Mouse (Mus musculus) Patski (cell line): Measurements from ENCODE around the gene Rnf144b. TPM values are rescaled to one million over a fixed set of nuclear protein-coding genes. Genes with fewer than 3 reads are reported as not detected.

Experiments
- ATAC-seq: fragments of 100-300 bp; one replicate; pipeline ENCODE4 v1.8.0; 2021
- CTCF ChIA-PET: fragments of 350-600 bp; sonication (Branson Sonifier 250); formaldehyde crosslinking; loops from one replicate; lab custom pipeline; 2022; ENCODE audit warnings: inconsistent platforms; lab: Charles Lee
- POLR2A ChIA-PET: fragments of 350-600 bp; sonication (Branson Sonifier 250); formaldehyde crosslinking; loops from one replicate; lab custom pipeline; 2022; ENCODE audit warnings: antibody characterized with exemption, inconsistent platforms; lab: Charles Lee
- DNase-seq: peaks from one replicate; pipeline ENCODE4 v3.0.0-alpha.2; 2011; ENCODE audit warnings: low read depth, low spot score
- H3K27me3 ChIP-seq: fragments of 371-371 bp; one replicate; pipeline ENCODE4 v1.5.1; 2021
- CTCF ChIP-seq: fragments of 100-300 bp; IDR thresholded peaks from one replicate; pipeline ENCODE4 v1.5.1; 2021
- in situ Hi-C: fragments of 300-500 bp; cut with MboI; formaldehyde crosslinking; loops from 3 replicates; pipeline ENCODE4 v1.11.1; 2018; ENCODE audit warnings: low pct_unique_long_range_greater_than_20kb, mixed read lengths
- polyA plus RNA-seq: library from polyadenylated mRNA; unstranded; gene quantifications from one replicate; pipeline ENCODE4 v1.2.3, GENCODE M21; 2021

The Rnf144b gene
- polyA plus RNA-seq, 1 experiment from 2014 or later: 4.1 TPM

- ChIA-PET CTCF (interaction anchor here (1.0 kb wide), 1 partner anchor 12 kb away, joined by 3 read pairs; no protein-coding TSS in a partner anchor), POLR2A (interaction anchor here (0.6 kb wide), 1 partner anchor 74 kb away, joined by 3 read pairs; no protein-coding TSS in a partner anchor)
- in situ Hi-C loops: no loop called here
- no peak for ATAC-seq
- H3K27me3 ChIP-seq: no peaks in the 10 kb centered on the region
- TF ChIP-seq CTCF: no peak
- no peak for DNase-seq
These were observed 109.7 kb downstream of the Rnf144b start for GRCm38 (mm10) chr13:47232163-47232562.

GRCm38 (mm10) chr13:47237376-47237775, 114.9 kb downstream of the Rnf144b start:
- ATAC-seq: no peak

DNA sequence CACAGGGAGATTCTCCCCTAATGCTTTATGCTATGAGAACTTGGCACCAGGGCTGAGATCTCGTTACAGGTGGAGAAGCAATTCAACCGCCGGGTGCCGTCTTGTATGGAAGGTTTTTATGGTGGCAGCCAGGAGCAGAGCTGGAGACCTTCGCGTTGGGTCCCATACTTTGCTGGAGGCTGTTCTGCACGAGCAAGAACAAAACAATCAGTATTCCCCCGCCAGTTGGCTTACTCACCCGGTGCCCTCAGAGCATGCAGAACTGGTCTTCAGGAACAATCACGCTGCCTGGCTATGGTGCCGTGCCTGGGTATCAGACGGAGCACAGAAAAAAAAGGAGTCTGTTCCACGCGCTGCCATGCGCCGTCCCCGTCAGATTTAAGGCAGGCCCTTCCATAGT, 115.7 kb downstream of the Rnf144b start:
- in situ Hi-C loops: no loop called here
- ATAC-seq (peak; percentile 73), DNase-seq (peak; percentile 77)
- ChIA-PET POLR2A (no interaction called here), CTCF (no interaction called here)
- H3K27me3 ChIP-seq: no peaks in the 10 kb centered on the region
- TF ChIP-seq CTCF: no peak

More at GRCm38 (mm10) chr13:47237376-47237775, 114.9 kb downstream of the Rnf144b start:
- no peak for TF ChIP-seq CTCF
- no peak for DNase-seq
- H3K27me3 ChIP-seq: no peaks in the 10 kb centered on the region
- ChIA-PET POLR2A (no interaction called here), CTCF (no interaction called here)
- in situ Hi-C loops: no loop called here

DNA sequence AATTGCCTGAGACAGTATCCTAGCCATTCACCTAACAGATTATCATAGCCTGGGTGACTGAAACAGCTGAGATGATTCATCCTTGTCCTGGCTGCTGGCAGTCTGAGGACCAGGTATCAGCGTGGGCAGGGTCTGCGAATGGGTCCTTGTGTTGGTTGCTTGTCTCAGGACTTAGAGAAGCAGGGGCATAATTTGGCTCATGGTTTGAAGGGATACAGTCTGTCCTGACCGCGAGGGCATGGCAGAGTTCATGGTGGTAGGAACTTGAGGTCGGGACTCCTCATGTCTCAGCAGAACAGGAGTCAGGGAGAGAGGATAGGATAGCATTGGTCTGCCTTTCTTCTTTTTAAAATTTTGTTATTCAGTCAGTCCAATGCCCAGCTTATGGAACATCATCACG, 121.1 kb downstream of the Rnf144b start:
- ATAC-seq: no peak
- no peak for TF ChIP-seq CTCF

GRCm38 (mm10) chr13:47244771-47245170, 122.3 kb downstream of the Rnf144b start:
- TF ChIP-seq CTCF: no peak
- ATAC-seq (no peak), DNase-seq (no peak)
- no peaks in the 10 kb centered on the region for H3K27me3 ChIP-seq
- ChIA-PET POLR2A (interaction anchor here (0.8 kb wide), 1 partner anchor 82 kb away, joined by 3 read pairs; no protein-coding TSS in a partner anchor), CTCF (no interaction called here)
- in situ Hi-C loops: no loop called here

More for the DNA sequence above, 121.1 kb downstream of the Rnf144b start:
- no peak for DNase-seq
- POLR2A ChIA-PET: interaction anchor here (0.8 kb wide), 1 partner anchor 9 kb away, joined by 3 read pairs; no protein-coding TSS in a partner anchor
- H3K27me3 ChIP-seq: no peaks in the 10 kb centered on the region
- CTCF ChIA-PET: interaction anchor here (1.2 kb wide), 1 partner anchor 20 kb away, joined by 4 read pairs; no protein-coding TSS in a partner anchor
- in situ Hi-C loops: no loop called here

- ChIA-PET CTCF (no interaction called here), POLR2A (no interaction called here)
- no peak for TF ChIP-seq CTCF
- DNase-seq: no peak
- in situ Hi-C loops: no loop called here
- no peak for ATAC-seq
- no peaks in the 10 kb centered on the region for H3K27me3 ChIP-seq
These were observed 124.0 kb downstream of the Rnf144b start for GRCm38 (mm10) chr13:47246459-47246858.

GRCm38 (mm10) chr13:47247156-47247800, 124.8 kb downstream of the Rnf144b start:
- POLR2A ChIA-PET: no interaction called here
- no peak for DNase-seq
- CTCF ChIA-PET: no interaction called here
- in situ Hi-C loops: no loop called here
- no peak for TF ChIP-seq CTCF
- no peaks in the 10 kb centered on the region for H3K27me3 ChIP-seq
- no peak for ATAC-seq

DNA sequence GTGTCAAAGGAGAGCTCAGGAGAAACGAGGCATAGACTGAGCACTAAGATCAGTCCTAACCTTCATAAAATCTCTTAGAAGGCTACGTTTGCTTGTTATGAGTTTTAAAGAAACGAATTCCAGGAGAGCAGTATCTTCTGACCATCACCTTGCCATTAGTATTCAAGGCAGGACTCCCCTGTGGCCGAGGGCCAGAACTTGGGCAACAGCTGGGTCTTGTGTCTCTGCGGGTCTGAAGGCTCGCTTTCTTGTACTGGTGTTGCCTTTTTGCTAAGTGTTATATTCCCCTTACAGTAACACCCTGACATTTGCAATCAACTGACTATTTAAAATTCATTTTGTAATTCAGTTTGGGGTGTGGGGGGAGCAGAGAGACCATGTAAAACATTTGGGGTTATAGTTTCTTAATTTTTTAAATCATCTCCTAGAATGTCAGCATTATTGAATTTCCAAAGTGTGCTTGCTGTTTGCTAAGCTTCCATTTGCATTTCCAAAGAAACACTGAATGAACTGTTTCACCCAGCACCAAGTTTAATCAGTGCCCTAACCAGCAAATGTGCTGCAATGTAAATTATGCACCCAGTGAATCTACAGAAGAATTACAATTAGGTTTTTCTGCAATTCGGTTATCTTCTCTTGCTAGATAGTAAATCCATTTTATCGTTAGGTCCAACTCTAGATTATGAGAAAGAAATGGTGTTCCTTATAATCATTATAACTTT, 126.0 kb downstream of the Rnf144b start:
- CTCF ChIA-PET: no interaction called here
- POLR2A ChIA-PET: interaction anchor here (0.6 kb wide), 1 partner anchor 1238 kb away, joined by 6 read pairs; no protein-coding TSS in a partner anchor
- TF ChIP-seq CTCF: no peak
- in situ Hi-C loops: no loop called here
- H3K27me3 ChIP-seq: no peaks in the 10 kb centered on the region
- no peak for ATAC-seq
- no peak for DNase-seq

DNA sequence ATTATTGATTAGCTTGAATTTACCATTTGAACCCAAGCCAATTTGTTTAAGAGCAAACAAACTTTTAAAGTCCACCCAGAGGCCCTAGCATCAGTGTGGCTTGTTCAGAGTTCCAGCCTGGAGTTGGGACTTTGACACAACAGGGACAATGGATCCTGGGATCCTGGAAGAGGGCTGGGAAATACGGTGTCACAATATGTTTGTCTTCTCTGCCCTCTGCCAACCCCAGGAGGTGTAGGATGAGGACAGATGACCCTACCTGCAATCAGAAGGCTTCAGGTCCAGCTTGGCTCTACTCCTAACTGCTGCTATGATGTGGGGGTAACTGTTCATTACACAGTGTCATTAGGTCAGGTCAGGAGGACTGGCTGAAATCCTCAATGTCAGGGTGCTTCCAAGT, 128.2 kb downstream of the Rnf144b start:
- ChIA-PET CTCF (interaction anchor here (0.9 kb wide), 1 partner anchor 160 kb away, joined by 3 read pairs; no protein-coding TSS in a partner anchor), POLR2A (no interaction called here)
- in situ Hi-C loops: no loop called here
- DNase-seq (no peak), ATAC-seq (no peak)
- no peaks in the 10 kb centered on the region for H3K27me3 ChIP-seq
- TF ChIP-seq CTCF: no peak

- in situ Hi-C loops: no loop called here
- ChIA-PET CTCF (interaction anchor here (1.2 to 1.5 kb wide), 2 partner anchors 11 to 99 kb away, joined by 4 to 5 read pairs; no protein-coding TSS in a partner anchor), POLR2A (no interaction called here)
- TF ChIP-seq CTCF: no peak
- ATAC-seq (no peak), DNase-seq (no peak)
- no peaks in the 10 kb centered on the region for H3K27me3 ChIP-seq
These were observed 128.8 kb downstream of the Rnf144b start for GRCm38 (mm10) chr13:47251114-47251764.
